Mouse (Mus musculus) right cerebral cortex, postnatal 14 days (tissue): ENCODE measurements at regions not wholly inside any gene's neighbourhood (a gene's known extent, or its start where the extent isn't known, plus 50 kb on each side); places are given as distances from the start of the nearest gene placed in this dataset.

Experiments
- DNase-seq: peaks from one replicate; pipeline ENCODE4 v3.0.0; 2022

- DNase-seq: no peak
Measured at GRCm38 (mm10) chr11:82579841-82580415, 184.2 kb downstream of the Cct6b start.

GRCm38 (mm10) chr11:82576019-82576418, 187.3 kb downstream of the Tmem132e start:
- no peak for DNase-seq

- no peak for DNase-seq
Measured at GRCm38 (mm10) chr11:82573126-82573525, 184.4 kb downstream of the Tmem132e start.

GRCm38 (mm10) chr11:82571525-82571924, 182.8 kb downstream of the Tmem132e start:
- no peak for DNase-seq

- no peak for DNase-seq
Measured at GRCm38 (mm10) chr11:82569819-82570218, 181.1 kb downstream of the Tmem132e start.

GRCm38 (mm10) chr11:82568219-82568676, 179.5 kb downstream of the Tmem132e start:
- no peak for DNase-seq

- peak; percentile 49 for DNase-seq
Measured at GRCm38 (mm10) chr11:82567014-82567685, 178.4 kb downstream of the Tmem132e start.

- DNase-seq: no peak
Measured at GRCm38 (mm10) chr11:82566092-82566491, 177.4 kb downstream of the Tmem132e start.

GRCm38 (mm10) chr11:82564181-82564580, 175.5 kb downstream of the Tmem132e start:
- peak; percentile 21 for DNase-seq

GRCm38 (mm10) chr11:82542028-82542427, 153.3 kb downstream of the Tmem132e start:
- DNase-seq: no peak

GRCm38 (mm10) chr11:82541376-82541775, 152.7 kb downstream of the Tmem132e start:
- no peak for DNase-seq

- DNase-seq: no peak
Measured at GRCm38 (mm10) chr11:82537931-82538330, 149.2 kb downstream of the Tmem132e start.

- no peak for DNase-seq
Measured at GRCm38 (mm10) chr11:82523200-82523802, 134.6 kb downstream of the Tmem132e start.

GRCm38 (mm10) chr11:82521383-82521782, 132.7 kb downstream of the Tmem132e start:
- peak; percentile 57 for DNase-seq

GRCm38 (mm10) chr11:82518691-82519090, 130.0 kb downstream of the Tmem132e start:
- no peak for DNase-seq

- DNase-seq: no peak
Measured at GRCm38 (mm10) chr11:82514526-82515144, 125.9 kb downstream of the Tmem132e start.

- no peak for DNase-seq
Measured at GRCm38 (mm10) chr11:82508564-82508963, 119.9 kb downstream of the Tmem132e start.
